Mouse (Mus musculus): Measurements from ENCODE around the gene Pgrmc1.

- no peak for TF ChIP-seq CTCF (IDR thresholded peaks at IDR 0.05; ENCODE audit: borderline replicate concordance, extremely low read depth, insufficient read depth, insufficient read length)
- no peak for TF ChIP-seq POLR2A (IDR thresholded peaks at IDR 0.05; ENCODE audit: borderline replicate concordance, extremely low read depth, insufficient read depth, insufficient read length, poor library complexity, severe bottlenecking)
These were observed 897 bp downstream of the Pgrmc1 start for GRCm38 (mm10) chrX:36598861-36599344.

Data from brain, embryonic 14.5 days (tissue).